Mouse (Mus musculus) T-helper 2 cell (primary cell): ENCODE results near the gene Vmn1r224.

Experiments
- in situ Hi-C: fragments of 300-600 bp; cut with MboI, MseI; formaldehyde crosslinking; loops from one replicate; pipeline ENCODE4 v1.15.1; 2025; ENCODE audit warnings: high pct_unique_total_duplicates

Gene Vmn1r224

GRCm38 (mm10) chr17:20413846-20414245 lies at the start of gene Vmn1r224:
TSS of gene Vmn1r224 (plus strand) at chr17:20414146.
- in situ Hi-C loops, result no loop called here

GRCm38 (mm10) chr17:20399105-20399504 lies 14.8 kb upstream of the Vmn1r224 start:
- in situ Hi-C loops, result no loop called here

- in situ Hi-C loops, result no loop called here
Observed at GRCm38 (mm10) chr17:20439263-20439662, 25.3 kb downstream of the Vmn1r224 start.

- in situ Hi-C loops, result no loop called here
Observed at GRCm38 (mm10) chr17:20473311-20473710, 59.4 kb downstream of the Vmn1r224 start.
